Mouse (Mus musculus): ENCODE data around the gene Kansl2. TPM values are rescaled to one million over a fixed set of nuclear protein-coding genes. Genes with fewer than 3 reads are reported as not detected.

Kansl2 gene
- polyA plus RNA-seq, 1 experiment from 2014 or later, result 99.6 TPM

DNA sequence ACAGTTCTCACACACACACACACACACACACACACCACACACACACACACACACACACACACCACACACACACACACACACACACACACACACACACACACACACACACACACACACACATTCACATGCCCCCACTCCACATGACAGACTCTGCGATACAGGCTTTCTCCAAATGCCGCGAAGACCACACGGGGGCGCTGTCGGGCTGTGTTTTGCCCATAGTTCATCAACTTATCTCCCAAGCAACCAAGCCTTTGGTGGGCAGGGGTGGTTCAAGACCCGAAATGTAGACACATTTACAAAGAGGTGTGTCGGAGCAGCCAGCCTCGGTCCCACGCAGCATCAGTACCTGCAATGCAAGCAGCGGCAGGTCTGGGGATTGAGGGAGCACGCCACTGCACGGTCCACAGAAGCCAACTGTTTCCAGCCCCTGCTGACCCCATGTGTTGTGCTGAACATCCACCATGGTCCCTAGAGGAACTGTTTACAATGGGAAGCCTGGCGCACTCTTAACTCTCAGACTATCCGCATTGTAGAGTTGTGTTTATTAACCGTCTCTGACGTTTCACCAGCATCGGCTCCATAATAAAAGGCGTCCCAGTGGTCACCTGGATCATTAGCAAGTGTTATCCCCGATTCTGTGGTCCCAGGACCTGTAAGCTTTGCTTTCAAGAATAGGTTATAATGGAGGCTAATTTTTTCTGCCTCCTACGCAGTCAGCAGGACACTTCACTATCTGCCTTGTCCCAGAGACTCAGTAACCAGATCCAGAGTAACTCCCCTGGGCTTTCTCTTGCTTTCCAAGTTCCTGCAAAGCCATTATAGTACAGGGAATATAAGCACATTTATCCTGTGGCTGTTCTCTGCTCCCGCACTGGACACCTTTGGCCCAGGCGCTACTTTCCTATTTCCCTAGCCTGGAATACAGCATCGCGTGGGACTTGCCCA is 23.4 kb downstream of the Kansl2 start:
- no peak overlapping the region for H3K27ac ChIP-seq (ENCODE audit: low read depth, low read length)
- H3K4me2 ChIP-seq (ENCODE audit: low read depth, low read length), result peak overlapping the region; percentile 38
- no peak overlapping the region for H3K9ac ChIP-seq (replicated peaks; ENCODE audit: low read depth, low read length)
- no peak overlapping the region for H3K4me3 ChIP-seq (ENCODE audit: low read depth, low read length)
- WGBS, result 27% methylated on average over 25 of the region's 25 CpGs
- no peaks in the 10 kb centered on the region for H3K4me1 ChIP-seq (ENCODE audit: control insufficient read depth, insufficient read depth, low read length)
- no peaks in the 10 kb centered on the region for H3K27me3 ChIP-seq (ENCODE audit: control insufficient read depth, insufficient read depth, low read length)
- H3K9me3 ChIP-seq (ENCODE audit: control insufficient read depth, low read length), result no peaks in the 10 kb centered on the region
- no peaks in the 10 kb centered on the region for H3K36me3 ChIP-seq (ENCODE audit: control insufficient read depth, insufficient read depth, low read length)
- peak; percentile 34; the same call in 1 of the 2 replicates for ATAC-seq (ENCODE audit: low read depth)

DNA sequence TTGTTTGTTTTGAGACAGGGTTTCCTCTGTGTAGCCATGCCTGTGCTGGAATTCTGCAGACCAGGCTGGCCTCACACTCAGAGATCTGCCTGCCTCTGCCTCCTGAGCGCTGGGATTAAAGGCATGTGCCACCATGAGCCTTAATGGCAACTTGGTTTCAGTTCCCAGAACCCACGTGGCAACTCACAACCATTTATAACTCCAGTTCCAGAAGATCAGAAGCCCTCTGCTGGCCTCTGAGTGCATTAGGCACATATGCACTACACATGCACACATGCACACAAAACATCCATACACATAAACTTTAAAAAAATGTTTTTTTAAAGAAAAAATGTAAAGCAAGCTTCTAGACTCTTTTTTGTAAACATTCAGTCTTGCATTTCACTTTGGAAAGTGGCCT is 24.7 kb downstream of the Kansl2 start:
- H3K4me2 ChIP-seq (ENCODE audit: low read depth, low read length), result no peak overlapping the region
- WGBS, result 54% methylated on average over 2 of the region's 2 CpGs
- no peak overlapping the region for H3K27ac ChIP-seq (ENCODE audit: low read depth, low read length)
- no peak for ATAC-seq (ENCODE audit: low read depth)
- H3K27me3 ChIP-seq (ENCODE audit: control insufficient read depth, insufficient read depth, low read length), result no peaks in the 10 kb centered on the region
- no peaks in the 10 kb centered on the region for H3K4me1 ChIP-seq (ENCODE audit: control insufficient read depth, insufficient read depth, low read length)
- H3K9me3 ChIP-seq (ENCODE audit: control insufficient read depth, low read length), result no peaks in the 10 kb centered on the region
- H3K9ac ChIP-seq (replicated peaks; ENCODE audit: low read depth, low read length), result no peak overlapping the region
- no peaks in the 10 kb centered on the region for H3K36me3 ChIP-seq (ENCODE audit: control insufficient read depth, insufficient read depth, low read length)
- no peak overlapping the region for H3K4me3 ChIP-seq (ENCODE audit: low read depth, low read length)

DNA sequence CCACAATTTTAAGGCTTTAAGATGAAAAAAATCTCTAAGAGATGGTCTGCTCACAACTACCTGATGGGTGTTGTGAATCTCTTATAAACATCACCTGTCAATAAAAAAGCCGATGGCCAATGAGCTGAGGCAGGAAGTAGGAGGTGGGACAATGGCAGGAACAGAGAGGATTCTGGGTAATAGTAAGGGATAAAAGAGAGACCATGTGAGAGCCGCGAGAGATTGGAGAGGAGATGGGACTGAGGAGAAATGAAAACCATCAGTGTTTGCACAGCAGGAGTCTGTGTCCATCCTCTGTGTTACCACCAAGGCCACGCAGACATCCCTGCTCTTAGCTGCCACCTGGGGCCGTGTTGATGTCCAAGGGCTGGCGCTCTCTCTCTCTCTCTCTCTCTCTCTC is 26.7 kb downstream of the Kansl2 start:
- no peaks in the 10 kb centered on the region for H3K4me1 ChIP-seq (ENCODE audit: control insufficient read depth, insufficient read depth, low read length)
- 86% methylated on average over 6 of the region's 6 CpGs for WGBS
- H3K4me2 ChIP-seq (ENCODE audit: low read depth, low read length), result no peak overlapping the region
- H3K9ac ChIP-seq (replicated peaks; ENCODE audit: low read depth, low read length), result no peak overlapping the region
- no peak overlapping the region for H3K27ac ChIP-seq (ENCODE audit: low read depth, low read length)
- no peaks in the 10 kb centered on the region for H3K36me3 ChIP-seq (ENCODE audit: control insufficient read depth, insufficient read depth, low read length)
- no peaks in the 10 kb centered on the region for H3K9me3 ChIP-seq (ENCODE audit: control insufficient read depth, low read length)
- H3K27me3 ChIP-seq (ENCODE audit: control insufficient read depth, insufficient read depth, low read length), result no peaks in the 10 kb centered on the region
- no peak overlapping the region for H3K4me3 ChIP-seq (ENCODE audit: low read depth, low read length)
- ATAC-seq (ENCODE audit: low read depth), result no peak

DNA sequence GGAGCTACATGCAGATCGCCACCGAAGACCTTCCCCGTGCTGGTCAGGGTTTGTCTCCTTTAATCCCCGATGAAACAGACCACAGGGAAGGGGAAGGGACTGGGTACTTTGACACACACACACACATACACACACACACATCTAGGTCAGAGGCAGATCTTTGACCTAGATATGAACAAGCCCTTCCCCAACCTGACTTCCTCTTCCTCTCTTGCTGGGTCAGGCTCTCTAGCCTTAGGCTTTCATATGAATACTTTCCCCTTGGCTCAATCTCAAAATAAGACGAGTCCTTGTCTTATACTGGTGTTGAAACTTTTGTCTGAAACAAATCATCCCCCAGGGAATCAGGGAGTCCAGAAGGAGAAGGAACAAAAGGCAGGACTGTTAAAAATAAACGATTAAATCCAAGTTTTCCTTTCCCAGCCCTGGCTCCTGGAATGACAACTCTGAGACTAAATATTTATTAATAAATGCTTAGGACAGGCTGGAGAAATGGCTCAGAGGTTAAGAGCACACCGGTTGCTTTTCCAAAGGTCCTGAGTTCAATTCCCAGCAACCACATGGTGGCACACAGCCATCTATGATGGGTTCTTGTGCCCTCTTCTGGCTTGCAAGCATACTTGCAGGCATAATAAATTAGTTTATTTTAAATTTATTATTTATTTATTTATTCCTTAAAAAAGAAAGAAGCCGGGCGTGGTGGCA is 27.7 kb downstream of the Kansl2 start:
- no peak overlapping the region for H3K9ac ChIP-seq (replicated peaks; ENCODE audit: low read depth, low read length)
- WGBS, result 89% methylated on average over 9 of the region's 9 CpGs
- H3K4me2 ChIP-seq (ENCODE audit: low read depth, low read length), result no peak overlapping the region
- no peak overlapping the region for H3K27ac ChIP-seq (ENCODE audit: low read depth, low read length)
- no peak overlapping the region for H3K4me3 ChIP-seq (ENCODE audit: low read depth, low read length)
- H3K4me1 ChIP-seq (ENCODE audit: control insufficient read depth, insufficient read depth, low read length), result no peaks in the 10 kb centered on the region
- ATAC-seq (ENCODE audit: low read depth), result no peak
- H3K27me3 ChIP-seq (ENCODE audit: control insufficient read depth, insufficient read depth, low read length), result no peaks in the 10 kb centered on the region
- H3K9me3 ChIP-seq (ENCODE audit: control insufficient read depth, low read length), result no peaks in the 10 kb centered on the region
- no peaks in the 10 kb centered on the region for H3K36me3 ChIP-seq (ENCODE audit: control insufficient read depth, insufficient read depth, low read length)

DNA sequence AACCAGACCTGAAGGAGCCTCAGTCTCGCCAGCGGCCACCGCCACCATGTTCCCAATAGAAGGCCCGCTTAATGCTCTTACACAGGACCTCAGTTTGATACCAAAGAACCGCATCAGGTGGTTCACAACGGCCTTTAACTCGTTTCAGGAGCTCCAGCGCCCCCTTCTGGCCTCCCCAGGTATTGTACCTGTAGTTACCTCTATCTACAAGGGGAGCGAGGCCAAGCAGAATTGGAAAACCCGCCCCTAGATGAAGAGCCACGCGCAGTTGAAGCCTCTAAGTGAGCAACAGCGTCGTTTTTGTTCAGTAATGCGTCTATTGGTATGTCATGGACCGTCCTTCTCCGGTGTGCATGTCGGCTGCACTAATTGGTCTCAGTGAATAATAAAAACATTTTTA is 29.6 kb downstream of the Kansl2 start:
- WGBS, result 16% methylated on average over 18 of the region's 18 CpGs
- Histone ChIP-seq H3K4me2 (ENCODE audit: low read depth, low read length) (no peak overlapping the region), H3K4me3 (ENCODE audit: low read depth, low read length) (no peak overlapping the region), H3K27ac (ENCODE audit: low read depth, low read length) (no peak overlapping the region), H3K36me3 (ENCODE audit: control insufficient read depth, insufficient read depth, low read length) (no peaks in the 10 kb centered on the region), H3K4me1 (ENCODE audit: control insufficient read depth, insufficient read depth, low read length) (no peaks in the 10 kb centered on the region), H3K27me3 (ENCODE audit: control insufficient read depth, insufficient read depth, low read length) (no peaks in the 10 kb centered on the region), H3K9me3 (ENCODE audit: control insufficient read depth, low read length) (no peaks in the 10 kb centered on the region), H3K9ac (replicated peaks; ENCODE audit: low read depth, low read length) (no peak overlapping the region)
- no peak for ATAC-seq (ENCODE audit: low read depth)

DNA sequence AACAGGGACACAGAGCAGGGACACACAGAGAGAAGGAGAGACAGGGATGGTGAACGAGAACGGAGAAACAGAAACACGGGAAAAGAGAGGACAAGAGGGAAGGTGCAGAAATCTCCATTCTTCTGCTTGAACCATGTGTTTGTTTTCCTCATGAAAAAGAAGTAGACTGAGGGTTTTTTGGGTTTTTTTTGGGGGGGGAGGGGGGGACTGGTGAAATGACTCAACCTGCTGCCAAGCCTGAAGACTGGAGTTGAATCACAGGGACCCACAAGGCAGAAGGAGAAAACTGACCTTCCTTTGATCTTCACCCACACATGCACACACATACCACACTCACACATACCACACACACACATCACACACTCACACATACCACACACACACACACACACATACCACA is 30.7 kb downstream of the Kansl2 start:
- no peak overlapping the region for H3K4me2 ChIP-seq (ENCODE audit: low read depth, low read length)
- no peaks in the 10 kb centered on the region for H3K27me3 ChIP-seq (ENCODE audit: control insufficient read depth, insufficient read depth, low read length)
- ATAC-seq (ENCODE audit: low read depth), result no peak
- H3K36me3 ChIP-seq (ENCODE audit: control insufficient read depth, insufficient read depth, low read length), result no peaks in the 10 kb centered on the region
- WGBS, result 97% methylated on average over 3 of the region's 3 CpGs
- H3K4me3 ChIP-seq (ENCODE audit: low read depth, low read length), result no peak overlapping the region
- H3K27ac ChIP-seq (ENCODE audit: low read depth, low read length), result no peak overlapping the region
- H3K9me3 ChIP-seq (ENCODE audit: control insufficient read depth, low read length), result no peaks in the 10 kb centered on the region
- H3K9ac ChIP-seq (replicated peaks; ENCODE audit: low read depth, low read length), result no peak overlapping the region
- H3K4me1 ChIP-seq (ENCODE audit: control insufficient read depth, insufficient read depth, low read length), result no peaks in the 10 kb centered on the region

DNA sequence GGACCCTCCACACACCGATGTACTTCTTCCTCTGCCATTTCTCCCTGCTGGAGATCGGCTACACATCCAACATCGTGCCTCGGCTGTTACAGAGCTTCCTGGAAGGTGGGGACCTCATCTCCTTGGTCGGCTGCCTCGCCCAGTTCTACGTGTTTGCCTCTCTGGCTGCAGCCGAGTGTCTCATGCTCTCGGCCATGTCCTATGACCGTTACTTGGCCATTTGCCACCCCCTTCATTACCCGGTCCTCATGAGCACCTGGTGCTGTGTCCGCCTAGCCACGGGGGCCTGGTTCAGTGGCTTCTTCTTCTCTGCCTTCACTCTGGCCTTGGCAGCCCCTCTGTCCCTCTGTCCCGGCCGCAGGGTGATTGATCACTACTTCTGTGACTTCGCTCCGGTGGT is 36.4 kb downstream of the Kansl2 start:
- Histone ChIP-seq H3K36me3 (ENCODE audit: control insufficient read depth, insufficient read depth, low read length) (no peaks in the 10 kb centered on the region), H3K4me1 (ENCODE audit: control insufficient read depth, insufficient read depth, low read length) (no peaks in the 10 kb centered on the region), H3K9me3 (ENCODE audit: control insufficient read depth, low read length) (no peaks in the 10 kb centered on the region), H3K4me3 (ENCODE audit: low read depth, low read length) (no peak overlapping the region), H3K9ac (replicated peaks; ENCODE audit: low read depth, low read length) (no peak overlapping the region), H3K27me3 (ENCODE audit: control insufficient read depth, insufficient read depth, low read length) (no peaks in the 10 kb centered on the region), H3K27ac (ENCODE audit: low read depth, low read length) (no peak overlapping the region), H3K4me2 (ENCODE audit: low read depth, low read length) (no peak overlapping the region)
- 90% methylated on average over 17 of the region's 17 CpGs for WGBS
- no peak for ATAC-seq (ENCODE audit: low read depth)

DNA sequence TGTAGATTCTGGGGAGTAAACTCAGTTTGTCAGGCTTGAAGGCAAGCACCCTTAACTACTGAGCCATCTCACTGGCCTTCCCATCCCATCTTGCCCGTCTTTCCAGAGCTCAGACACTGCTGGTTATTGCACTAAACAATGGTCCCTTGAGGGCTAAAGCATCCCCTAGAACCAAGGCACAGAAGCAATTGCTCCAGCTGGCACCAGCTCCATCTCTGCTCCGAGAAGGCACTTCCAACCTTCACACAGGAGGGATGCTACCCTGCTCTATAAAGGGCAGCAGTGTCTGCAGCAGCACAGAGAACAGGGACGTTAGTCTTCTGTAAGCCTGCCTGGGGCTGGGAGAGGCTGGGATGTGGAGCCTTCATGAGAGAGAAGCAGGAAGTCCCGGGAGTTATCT is 42.0 kb downstream of the Kansl2 start, which contains the start of gene Olfr279:
Gene Olfr279, plus strand, starts transcription at position 301 of the 400 bp plus-strand sequence.
- 53% methylated on average over 4 of the region's 4 CpGs for WGBS
- no peaks in the 10 kb centered on the region for H3K4me1 ChIP-seq (ENCODE audit: control insufficient read depth, insufficient read depth, low read length)
- no peak within 1 kb of the TSS for H3K4me2 ChIP-seq (ENCODE audit: low read depth, low read length)
- no peaks in the 10 kb centered on the region for H3K36me3 ChIP-seq (ENCODE audit: control insufficient read depth, insufficient read depth, low read length)
- no peak within 1 kb of the TSS for H3K4me3 ChIP-seq (ENCODE audit: low read depth, low read length)
- H3K9me3 ChIP-seq (ENCODE audit: control insufficient read depth, low read length), result no peaks in the 10 kb centered on the region
- no peaks in the 10 kb centered on the region for H3K27me3 ChIP-seq (ENCODE audit: control insufficient read depth, insufficient read depth, low read length)
- no peak within 1 kb of the TSS for H3K27ac ChIP-seq (ENCODE audit: low read depth, low read length)
- H3K9ac ChIP-seq (replicated peaks; ENCODE audit: low read depth, low read length), result no peak within 1 kb of the TSS
- no peak for ATAC-seq (ENCODE audit: low read depth)

DNA sequence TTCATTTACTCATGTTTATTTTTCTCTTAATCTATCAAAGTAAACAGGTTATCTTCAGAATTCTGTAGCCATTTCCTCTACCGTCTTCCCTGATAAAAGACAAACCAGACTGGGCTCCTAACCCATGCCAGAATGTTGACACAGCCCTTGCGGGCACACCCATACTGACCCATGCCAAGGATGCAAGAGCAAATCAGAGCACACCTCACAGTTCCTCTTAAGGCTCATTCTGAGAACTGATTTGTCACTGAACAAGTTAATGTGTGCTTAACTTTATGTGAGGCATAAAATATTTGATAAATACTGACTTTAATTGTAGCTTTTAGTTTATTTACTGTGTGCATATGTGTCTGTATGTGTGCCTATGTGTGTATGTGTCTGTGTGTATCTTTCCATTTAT is 42.7 kb downstream of the Kansl2 start:
- Histone ChIP-seq H3K36me3 (ENCODE audit: control insufficient read depth, insufficient read depth, low read length) (no peaks in the 10 kb centered on the region), H3K27ac (ENCODE audit: low read depth, low read length) (no peak overlapping the region), H3K9me3 (ENCODE audit: control insufficient read depth, low read length) (no peaks in the 10 kb centered on the region), H3K4me3 (ENCODE audit: low read depth, low read length) (no peak overlapping the region), H3K27me3 (ENCODE audit: control insufficient read depth, insufficient read depth, low read length) (no peaks in the 10 kb centered on the region), H3K4me2 (ENCODE audit: low read depth, low read length) (no peak overlapping the region), H3K4me1 (ENCODE audit: control insufficient read depth, insufficient read depth, low read length) (no peaks in the 10 kb centered on the region), H3K9ac (replicated peaks; ENCODE audit: low read depth, low read length) (no peak overlapping the region)
- ATAC-seq (ENCODE audit: low read depth), result no peak
- WGBS, result 93% methylated on average over 2 of the region's 2 CpGs

Data from neural tube, embryonic 14.5 days (tissue).